Mouse (Mus musculus): ENCODE data around the gene Armc2.

- TF ChIP-seq HCFC1 (IDR thresholded peaks at IDR 0.05; ENCODE audit: borderline replicate concordance, insufficient read depth, low read length) (no peak), ZC3H11A (IDR thresholded peaks at IDR 0.05; ENCODE audit: borderline replicate concordance, low read depth, low read length) (no peak)
Observed at GRCm38 (mm10) chr10:41866838-41867154, 151.4 kb downstream of the Armc2 start.
